Mouse (Mus musculus): ENCODE measurements at regions not wholly inside any gene's neighbourhood (a gene's known extent, or its start where the extent isn't known, plus 50 kb on each side); places are given as distances from the start of the nearest gene placed in this dataset.

- WGBS = 100% methylated on average over 1 of the region's 1 CpGs
- Histone ChIP-seq H3K27ac (replicated peaks in 1 of 2; ENCODE audit: control insufficient read depth in 1 of 2, insufficient read depth in 1 of 2, low read depth in 2 of 2, low read length in 2 of 2) (no peak overlapping the region), H3K4me3 (ENCODE audit: control insufficient read depth in 1 of 2, insufficient read depth in 1 of 2, low read depth in 1 of 2, low read length in 2 of 2) (no peak overlapping the region), H3K27me3 (ENCODE audit: control insufficient read depth, insufficient read depth, low read length) (no peaks in the 10 kb centered on the region), H3K4me1 (ENCODE audit: control insufficient read depth in 2 of 2, insufficient read depth in 2 of 2, low read length in 2 of 2) (no peaks in the 10 kb centered on the region), H3K36me3 (ENCODE audit: control insufficient read depth, insufficient read depth, low read length) (no peaks in the 10 kb centered on the region), H3K9ac (ENCODE audit: low read length) (no peak overlapping the region), H3K9me3 (ENCODE audit: control insufficient read depth, low read length) (no peaks in the 10 kb centered on the region), H3K4me2 (ENCODE audit: low read length) (no peak overlapping the region)
- no peak for ATAC-seq (ENCODE audit: insufficient number of reproducible peaks, insufficient read depth, low FRiP score, low read depth)
Measured at GRCm38 (mm10) chr4:11903861-11904260, 77.2 kb downstream of the Gm10604 start.

DNA sequence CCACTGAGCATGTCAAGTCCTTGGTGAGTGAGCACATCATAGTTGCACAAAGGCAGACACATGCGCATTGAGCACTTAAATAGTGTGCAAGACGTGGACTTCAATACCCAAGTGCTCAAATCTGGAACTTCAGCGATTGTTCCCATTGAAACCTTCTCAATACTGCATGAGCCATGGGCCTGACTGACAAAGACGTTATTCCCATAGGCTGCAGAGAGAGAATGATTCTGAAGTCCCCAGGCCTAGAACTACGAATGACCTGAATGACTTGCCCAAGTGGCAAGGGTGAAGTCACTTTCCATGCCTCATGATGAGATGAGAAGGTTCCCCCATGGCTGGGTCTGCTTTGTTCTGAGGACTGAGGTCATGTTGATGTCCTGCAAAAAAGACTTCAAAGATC, 77.7 kb downstream of the Gm10604 start:
- H3K9me3 ChIP-seq (ENCODE audit: control insufficient read depth, low read length) = no peaks in the 10 kb centered on the region
- no peak for ATAC-seq (ENCODE audit: insufficient number of reproducible peaks, insufficient read depth, low FRiP score, low read depth)
- 90% methylated on average over 5 of the region's 5 CpGs for WGBS

GRCm38 (mm10) chr4:11899979-11900624, 81.0 kb downstream of the Gm10604 start:
- Histone ChIP-seq H3K9ac (ENCODE audit: low read length) (peak overlapping the region; percentile 46; the same call in 1 of the 2 replicates), H3K4me1 (ENCODE audit: control insufficient read depth in 2 of 2, insufficient read depth in 2 of 2, low read length in 2 of 2) (no peaks in the 10 kb centered on the region), H3K4me2 (ENCODE audit: low read length) (peak overlapping the region; percentile 52), H3K36me3 (ENCODE audit: control insufficient read depth, insufficient read depth, low read length) (no peaks in the 10 kb centered on the region), H3K9me3 (ENCODE audit: control insufficient read depth, low read length) (no peaks in the 10 kb centered on the region), H3K4me3 (ENCODE audit: control insufficient read depth in 1 of 2, insufficient read depth in 1 of 2, low read depth in 1 of 2, low read length in 2 of 2) (0 out of 4 replicates have a peak overlapping the region, but pooled peaks of 1 of the 2 experiments have one; percentile 14), H3K27ac (replicated peaks in 1 of 2; ENCODE audit: control insufficient read depth in 1 of 2, insufficient read depth in 1 of 2, low read depth in 2 of 2, low read length in 2 of 2) (no peak overlapping the region), H3K27me3 (ENCODE audit: control insufficient read depth, insufficient read depth, low read length) (no peaks in the 10 kb centered on the region)
- no peak for ATAC-seq (ENCODE audit: insufficient number of reproducible peaks, insufficient read depth, low FRiP score, low read depth)
- WGBS = 5% methylated on average over 10 of the region's 10 CpGs

More for the DNA sequence above, 77.7 kb downstream of the Gm10604 start:
- H3K9ac ChIP-seq (ENCODE audit: low read length) = no peak overlapping the region
- no peaks in the 10 kb centered on the region for H3K27me3 ChIP-seq (ENCODE audit: control insufficient read depth, insufficient read depth, low read length)
- H3K27ac ChIP-seq (replicated peaks in 1 of 2; ENCODE audit: control insufficient read depth in 1 of 2, insufficient read depth in 1 of 2, low read depth in 2 of 2, low read length in 2 of 2) = no peak overlapping the region
- no peak overlapping the region for H3K4me3 ChIP-seq (ENCODE audit: control insufficient read depth in 1 of 2, insufficient read depth in 1 of 2, low read depth in 1 of 2, low read length in 2 of 2)
- H3K36me3 ChIP-seq (ENCODE audit: control insufficient read depth, insufficient read depth, low read length) = no peaks in the 10 kb centered on the region
- no peaks in the 10 kb centered on the region for H3K4me1 ChIP-seq (ENCODE audit: control insufficient read depth in 2 of 2, insufficient read depth in 2 of 2, low read length in 2 of 2)
- no peak overlapping the region for H3K4me2 ChIP-seq (ENCODE audit: low read length)

- Histone ChIP-seq H3K9ac (ENCODE audit: low read length) (no peak overlapping the region), H3K27me3 (ENCODE audit: control insufficient read depth, insufficient read depth, low read length) (no peaks in the 10 kb centered on the region), H3K27ac (replicated peaks in 1 of 2; ENCODE audit: control insufficient read depth in 1 of 2, insufficient read depth in 1 of 2, low read depth in 2 of 2, low read length in 2 of 2) (no peak overlapping the region), H3K36me3 (ENCODE audit: control insufficient read depth, insufficient read depth, low read length) (no peaks in the 10 kb centered on the region), H3K4me1 (ENCODE audit: control insufficient read depth in 2 of 2, insufficient read depth in 2 of 2, low read length in 2 of 2) (no peaks in the 10 kb centered on the region), H3K4me2 (ENCODE audit: low read length) (no peak overlapping the region), H3K4me3 (ENCODE audit: control insufficient read depth in 1 of 2, insufficient read depth in 1 of 2, low read depth in 1 of 2, low read length in 2 of 2) (no peak overlapping the region), H3K9me3 (ENCODE audit: control insufficient read depth, low read length) (no peaks in the 10 kb centered on the region)
- no peak for ATAC-seq (ENCODE audit: insufficient number of reproducible peaks, insufficient read depth, low FRiP score, low read depth)
Measured at GRCm38 (mm10) chr4:11897231-11897630, 83.8 kb downstream of the Gm10604 start.

DNA sequence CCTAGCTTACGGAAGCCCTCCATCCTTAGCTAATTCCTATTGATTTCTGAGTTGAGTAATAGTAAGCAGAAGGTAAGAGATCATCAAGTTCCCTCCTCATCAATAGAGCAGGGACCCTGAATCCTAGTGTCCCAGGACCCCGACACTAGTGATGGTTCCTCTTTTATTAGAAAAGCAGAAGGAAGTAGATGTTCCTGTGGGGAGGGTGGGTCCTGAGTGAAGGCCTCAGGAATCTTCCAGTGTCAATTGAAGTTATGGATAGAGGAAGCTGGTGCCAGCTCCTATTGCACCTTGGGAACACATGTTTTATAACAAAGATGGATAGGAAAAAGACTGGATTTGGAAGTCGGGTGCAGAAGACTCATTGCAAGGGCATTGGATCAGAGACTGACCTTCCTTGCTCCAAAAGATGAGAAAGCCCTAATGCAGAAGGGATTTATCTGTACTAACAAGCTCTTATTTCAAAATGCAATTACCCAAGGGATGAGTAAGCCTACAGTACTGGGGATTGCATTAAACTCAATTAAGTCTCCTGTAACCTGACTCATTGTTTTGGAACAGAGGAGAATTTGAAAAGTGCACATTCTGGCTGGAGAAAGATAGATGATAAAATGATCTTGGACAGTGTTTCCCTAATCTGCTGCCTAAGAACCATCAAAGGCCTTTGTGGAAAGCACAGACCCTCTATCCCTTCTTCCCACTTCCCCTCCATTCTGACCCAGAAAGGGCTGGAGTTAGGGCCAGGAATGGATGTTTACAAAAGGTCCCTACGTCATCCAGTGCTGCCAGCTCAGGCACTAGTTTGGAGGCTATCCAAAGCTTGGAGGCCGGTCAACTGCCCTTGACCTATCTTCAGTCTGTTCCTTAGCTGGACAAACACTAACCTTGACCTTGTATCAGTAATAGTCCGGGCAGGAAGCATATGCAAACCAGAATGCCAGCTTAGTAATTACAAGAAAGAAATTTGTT, 84.9 kb downstream of the Gm10604 start:
- H3K4me1 ChIP-seq (ENCODE audit: control insufficient read depth in 2 of 2, insufficient read depth in 2 of 2, low read length in 2 of 2) = no peaks in the 10 kb centered on the region
- H3K27me3 ChIP-seq (ENCODE audit: control insufficient read depth, insufficient read depth, low read length) = no peaks in the 10 kb centered on the region
- H3K4me3 ChIP-seq (ENCODE audit: control insufficient read depth in 1 of 2, insufficient read depth in 1 of 2, low read depth in 1 of 2, low read length in 2 of 2) = no peak overlapping the region
- no peaks in the 10 kb centered on the region for H3K9me3 ChIP-seq (ENCODE audit: control insufficient read depth, low read length)
- no peak overlapping the region for H3K9ac ChIP-seq (ENCODE audit: low read length)
- H3K36me3 ChIP-seq (ENCODE audit: control insufficient read depth, insufficient read depth, low read length) = no peaks in the 10 kb centered on the region
- WGBS = 58% methylated on average over 6 of the region's 6 CpGs
- no peak overlapping the region for H3K27ac ChIP-seq (replicated peaks in 1 of 2; ENCODE audit: control insufficient read depth in 1 of 2, insufficient read depth in 1 of 2, low read depth in 2 of 2, low read length in 2 of 2)
- H3K4me2 ChIP-seq (ENCODE audit: low read length) = no peak overlapping the region
- no peak for ATAC-seq (ENCODE audit: insufficient number of reproducible peaks, insufficient read depth, low FRiP score, low read depth)

- H3K4me3 ChIP-seq (ENCODE audit: control insufficient read depth in 1 of 2, insufficient read depth in 1 of 2, low read depth in 1 of 2, low read length in 2 of 2) = no peak overlapping the region
- no peak overlapping the region for H3K9ac ChIP-seq (ENCODE audit: low read length)
- no peak overlapping the region for H3K4me2 ChIP-seq (ENCODE audit: low read length)
- H3K27ac ChIP-seq (replicated peaks in 1 of 2; ENCODE audit: control insufficient read depth in 1 of 2, insufficient read depth in 1 of 2, low read depth in 2 of 2, low read length in 2 of 2) = no peak overlapping the region
- peaks cover 3 to 8% of the 10 kb centered on the region in 2 experiments; a peak in 3 of 4 replicates for H3K4me1 ChIP-seq (ENCODE audit: control insufficient read depth in 2 of 2, insufficient read depth in 2 of 2, low read length in 2 of 2)
- WGBS = 71% methylated on average over 9 of the region's 9 CpGs
- no peaks in the 10 kb centered on the region for H3K9me3 ChIP-seq (ENCODE audit: control insufficient read depth, low read length)
- H3K27me3 ChIP-seq (ENCODE audit: control insufficient read depth, insufficient read depth, low read length) = no peaks in the 10 kb centered on the region
- no peaks in the 10 kb centered on the region for H3K36me3 ChIP-seq (ENCODE audit: control insufficient read depth, insufficient read depth, low read length)
- no peak for ATAC-seq (ENCODE audit: insufficient number of reproducible peaks, insufficient read depth, low FRiP score, low read depth)
Measured at GRCm38 (mm10) chr4:11893560-11894205, 87.4 kb downstream of the Gm10604 start.

- no peak for ATAC-seq (ENCODE audit: insufficient number of reproducible peaks, insufficient read depth, low FRiP score, low read depth)
- H3K36me3 ChIP-seq (ENCODE audit: control insufficient read depth, insufficient read depth, low read length) = no peaks in the 10 kb centered on the region
Measured at GRCm38 (mm10) chr4:11889039-11889600, 91.9 kb downstream of the Gm10604 start.

More at GRCm38 (mm10) chr4:11889039-11889600, 91.9 kb downstream of the Gm10604 start:
- H3K4me3 ChIP-seq (ENCODE audit: control insufficient read depth in 1 of 2, insufficient read depth in 1 of 2, low read depth in 1 of 2, low read length in 2 of 2) = no peak overlapping the region
- H3K27me3 ChIP-seq (ENCODE audit: control insufficient read depth, insufficient read depth, low read length) = no peaks in the 10 kb centered on the region
- whole genome bisulfite sequencing = 39% methylated on average over 6 of the region's 6 CpGs
- H3K9ac ChIP-seq (ENCODE audit: low read length) = no peak overlapping the region
- peaks cover 9 to 22% of the 10 kb centered on the region in 2 experiments for H3K4me1 ChIP-seq (ENCODE audit: control insufficient read depth in 2 of 2, insufficient read depth in 2 of 2, low read length in 2 of 2)
- H3K9me3 ChIP-seq (ENCODE audit: control insufficient read depth, low read length) = no peaks in the 10 kb centered on the region
- H3K27ac ChIP-seq (replicated peaks in 1 of 2; ENCODE audit: control insufficient read depth in 1 of 2, insufficient read depth in 1 of 2, low read depth in 2 of 2, low read length in 2 of 2) = no peak overlapping the region
- no peak overlapping the region for H3K4me2 ChIP-seq (ENCODE audit: low read length)
